Mouse (Mus musculus): ENCODE data around the gene Aunip.

Gene Aunip

DNA sequence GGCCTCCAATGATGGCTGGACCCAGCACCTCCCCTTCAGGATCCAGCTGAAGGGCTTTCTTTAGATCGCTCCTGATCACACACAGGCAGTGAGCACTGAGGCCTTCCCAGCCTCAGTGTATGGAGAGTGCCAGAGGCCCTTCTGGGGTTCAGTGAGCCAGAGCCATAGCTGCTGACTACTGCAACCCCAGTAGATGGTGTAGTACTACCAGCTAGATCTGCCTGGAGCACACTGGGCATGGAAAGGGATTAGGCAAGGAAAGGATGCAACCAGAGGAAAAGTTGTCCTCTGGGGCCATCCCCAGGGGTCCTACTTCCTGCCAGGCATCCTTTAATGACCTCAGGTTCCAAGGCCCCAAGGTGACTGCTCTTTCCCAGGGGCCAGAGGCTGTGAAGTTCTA is 42.8 kb downstream of the Aunip start:
- DNase-seq (ENCODE audit: low spot score), result no peak

DNA sequence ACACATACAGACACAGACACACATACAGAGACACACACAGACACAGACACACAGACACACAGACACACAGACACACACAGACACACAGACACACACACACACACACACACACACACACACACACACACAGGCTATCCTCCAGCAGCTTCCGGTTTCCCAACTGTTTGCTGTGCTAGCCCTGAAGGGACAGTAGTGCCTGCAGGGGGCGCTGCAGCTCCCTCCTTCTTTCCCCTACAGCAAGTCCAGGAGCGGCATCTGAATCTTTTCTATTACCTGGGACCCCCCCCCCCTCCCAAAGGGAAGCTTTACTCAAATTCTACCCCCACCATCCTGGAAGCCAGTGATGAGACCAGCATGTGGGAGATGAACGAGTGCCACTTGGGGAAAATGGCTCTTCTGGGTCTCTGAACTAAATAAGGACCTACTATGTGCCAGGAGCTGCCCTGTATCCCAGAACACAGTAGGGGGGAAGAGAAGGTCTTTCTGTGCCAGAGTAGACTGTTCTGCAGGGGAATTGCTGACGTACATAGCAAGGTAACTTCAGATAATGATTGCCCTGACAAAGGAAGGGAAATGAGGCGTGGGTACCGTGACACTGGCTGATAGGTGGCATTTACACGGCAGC is 45.3 kb downstream of the Aunip start:
- DNase-seq (ENCODE audit: low spot score), result no peak

DNA sequence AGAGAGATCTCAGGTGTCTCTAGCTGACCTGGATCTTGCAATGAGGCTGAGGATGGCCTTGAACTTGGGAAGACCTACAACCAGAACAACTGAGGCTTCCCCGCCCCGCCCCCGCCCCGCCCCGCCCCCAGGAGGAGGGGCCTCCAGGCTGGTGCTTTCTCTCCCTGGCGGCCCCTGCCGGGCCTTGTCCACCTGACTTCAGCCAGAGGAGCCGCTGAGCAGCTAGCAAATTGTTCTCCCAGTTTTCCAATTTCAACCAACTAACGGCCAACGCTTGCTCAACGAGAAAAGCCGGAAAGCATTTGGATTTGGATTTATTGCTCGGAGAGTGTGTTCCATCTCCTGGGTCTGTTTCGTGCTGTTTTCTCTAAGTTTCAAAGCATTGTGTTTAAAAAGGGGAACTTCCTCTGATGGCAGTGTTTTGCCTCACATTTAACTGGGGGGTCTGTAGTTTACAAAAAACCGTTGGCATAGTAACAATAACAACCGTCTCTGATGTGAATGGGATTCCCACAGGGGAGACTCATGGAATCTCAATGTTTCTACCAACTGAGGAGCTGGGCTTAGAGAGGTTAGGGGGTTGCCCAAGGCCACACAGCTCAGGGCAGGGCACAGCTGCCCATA is 46.9 kb downstream of the Aunip start:
- DNase-seq (ENCODE audit: low spot score), result no peak

DNA sequence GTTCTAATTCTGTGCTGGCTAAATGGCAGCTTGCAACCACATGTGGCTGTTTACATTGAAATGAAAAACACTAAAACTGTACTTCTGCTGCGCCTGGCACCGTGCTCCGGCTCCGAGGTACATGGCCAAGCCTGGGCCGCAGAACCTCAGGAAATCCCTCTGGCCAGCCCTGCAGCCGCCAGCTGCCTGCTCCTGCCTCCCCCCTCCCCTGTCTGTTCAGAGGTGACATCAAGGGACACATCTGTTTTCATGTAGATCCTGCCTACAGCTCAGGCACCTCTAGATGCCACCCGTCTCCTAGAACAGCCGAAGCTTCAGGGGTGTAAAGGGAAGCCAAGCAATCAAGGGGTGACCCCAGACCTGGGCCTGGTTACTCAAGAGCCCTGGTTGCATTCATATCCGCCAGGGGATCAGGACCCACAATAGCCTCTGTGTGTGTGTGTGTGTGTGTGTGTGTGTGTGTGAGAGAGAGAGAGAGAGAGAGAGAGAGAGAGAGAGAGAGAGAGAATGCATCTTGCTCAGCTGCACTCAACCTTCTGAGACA is 47.8 kb downstream of the Aunip start:
- no peak for DNase-seq (ENCODE audit: low spot score)

DNA sequence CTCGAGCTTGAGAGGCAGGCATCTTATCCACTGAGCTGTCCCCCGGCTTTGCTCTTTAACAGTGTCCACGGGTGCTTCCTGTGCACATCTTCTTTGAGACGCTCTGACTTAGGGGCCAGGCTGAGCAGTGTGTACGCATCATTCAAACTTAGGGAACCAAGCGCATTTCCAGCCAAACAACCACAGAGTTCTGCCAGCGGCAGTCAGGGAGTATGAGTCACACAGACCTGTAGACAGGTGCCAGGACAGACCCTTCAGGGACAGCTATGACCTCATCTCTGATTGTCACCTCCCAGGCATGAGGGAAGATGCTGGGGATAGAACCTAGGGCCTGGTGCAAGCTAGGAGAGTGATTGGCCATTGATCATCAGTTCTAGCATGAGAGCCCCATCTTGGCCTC is 48.4 kb downstream of the Aunip start:
- DNase-seq (ENCODE audit: low spot score), result no peak

DNA sequence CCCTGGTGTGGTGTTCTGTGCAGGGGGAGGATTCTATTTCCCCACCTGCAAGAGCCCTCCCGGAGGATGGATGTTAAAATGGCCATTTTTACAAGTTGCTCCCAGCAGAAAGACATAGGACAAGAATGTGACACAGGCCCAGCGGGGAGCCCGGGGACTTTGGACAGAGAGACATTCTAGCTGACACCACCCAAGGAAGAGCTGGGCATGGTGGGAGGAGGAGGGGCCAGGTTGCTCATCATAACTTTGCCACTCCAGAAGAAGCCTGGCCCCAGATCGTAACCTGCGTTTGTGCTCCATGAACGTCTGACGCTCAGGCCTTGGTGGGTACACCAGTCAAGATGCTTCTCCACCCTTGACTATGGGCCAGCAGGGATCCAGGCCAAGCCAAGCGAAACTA is 49.9 kb downstream of the Aunip start:
- no peak for DNase-seq (ENCODE audit: low spot score)

DNA sequence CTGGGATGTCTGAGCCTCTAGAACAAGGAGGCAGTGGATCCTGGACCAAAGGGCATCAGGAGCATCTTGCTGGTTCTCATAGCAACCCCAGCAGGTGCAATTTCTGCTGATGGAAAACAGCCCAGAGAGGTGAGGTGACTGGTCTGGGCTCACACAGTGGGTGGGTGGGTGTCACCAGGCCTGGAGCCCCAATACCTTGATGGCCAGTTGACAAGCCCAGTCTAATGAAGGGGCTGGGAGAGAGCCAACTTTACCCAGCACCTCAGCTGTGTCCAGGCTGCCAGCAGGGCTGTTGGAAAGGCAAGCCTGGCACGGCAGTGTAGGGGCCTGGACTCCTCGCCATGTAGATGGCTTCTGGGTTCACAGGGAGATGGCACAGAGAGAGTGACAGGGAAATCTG is 51.2 kb downstream of the Aunip start:
- DNase-seq (ENCODE audit: low spot score), result no peak

DNA sequence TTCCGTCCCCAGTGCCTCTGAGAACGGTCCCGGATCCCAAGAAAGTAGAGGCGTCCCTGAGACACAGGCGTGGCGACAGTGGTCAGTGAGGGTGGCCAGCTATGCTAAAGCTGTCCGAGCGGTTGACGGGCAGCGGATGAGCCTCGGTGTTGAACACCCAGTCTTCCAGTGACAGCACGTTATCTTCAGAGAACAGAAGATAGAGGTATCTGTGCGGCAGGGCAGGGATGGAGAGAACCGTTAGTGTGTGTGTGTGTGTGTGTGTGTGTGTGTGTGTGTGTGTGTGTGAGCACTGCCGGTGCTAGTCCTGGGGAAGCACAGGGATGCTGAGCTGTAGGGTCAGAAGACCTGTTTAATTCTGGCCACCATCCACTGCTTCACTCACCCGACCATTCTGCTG is 52.8 kb downstream of the Aunip start:
- no peak for DNase-seq (ENCODE audit: low spot score)

DNA sequence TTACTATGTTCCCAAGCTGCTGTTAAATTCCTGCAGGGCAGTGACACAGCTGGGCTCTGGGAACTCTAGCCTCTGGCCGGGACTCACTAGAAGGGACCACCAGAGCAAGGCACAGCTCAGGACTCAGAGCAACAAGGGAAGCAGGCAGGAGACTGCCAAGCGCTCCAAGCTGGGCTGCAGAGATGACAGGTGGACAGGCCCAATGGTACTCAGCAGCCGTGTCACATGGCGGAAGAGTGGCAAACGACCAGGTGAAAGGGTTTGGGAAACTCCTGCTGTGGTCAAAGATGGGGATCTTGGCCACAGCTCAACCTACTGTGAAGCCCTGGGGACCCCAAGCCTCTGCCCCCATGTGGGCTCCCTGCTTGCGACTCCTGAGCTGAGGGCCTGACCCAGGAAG is 53.3 kb downstream of the Aunip start:
- DNase-seq (ENCODE audit: low spot score), result no peak

DNA sequence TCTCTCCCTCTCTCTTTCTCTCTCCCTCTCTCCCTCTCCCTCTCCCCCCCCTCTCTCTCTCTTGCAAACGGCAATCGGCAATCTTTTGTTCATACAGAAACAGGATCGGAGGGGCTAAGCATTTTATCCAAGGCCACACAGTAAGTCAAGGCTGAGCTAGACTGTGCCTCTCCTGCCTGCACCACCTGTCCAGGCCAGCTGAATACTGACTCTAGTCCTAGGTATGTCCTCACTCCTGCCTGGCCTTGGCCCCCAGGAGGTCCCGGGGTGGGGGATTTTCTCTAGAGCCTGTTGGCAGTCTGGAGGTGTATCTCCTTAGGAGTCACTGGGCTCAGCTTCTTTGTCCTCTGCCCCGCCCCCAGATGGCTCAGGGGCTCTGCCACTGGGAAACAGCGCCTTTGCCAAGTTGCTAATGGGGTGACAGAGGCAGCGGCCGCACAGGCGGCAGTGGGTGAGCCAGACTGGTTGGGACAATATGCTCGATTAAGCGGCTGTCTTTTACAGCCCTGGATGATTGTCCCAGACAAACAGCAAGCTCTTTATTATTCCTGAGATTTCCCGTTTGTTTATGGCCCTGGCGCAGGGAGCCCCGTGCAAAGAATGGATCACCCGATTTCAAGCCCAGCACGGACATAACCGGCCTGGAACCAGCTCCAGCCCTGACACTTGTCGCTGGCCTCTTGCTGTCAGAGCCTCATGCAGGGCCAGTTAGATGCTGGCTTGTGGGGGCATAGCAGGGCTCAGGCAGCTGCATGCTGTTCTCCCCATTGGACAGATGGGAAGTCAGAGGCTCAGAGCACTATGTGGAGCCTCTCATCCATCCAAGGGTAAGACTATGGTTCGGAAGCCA is 56.8 kb downstream of the Aunip start:
- no peak for DNase-seq (ENCODE audit: low spot score)

DNA sequence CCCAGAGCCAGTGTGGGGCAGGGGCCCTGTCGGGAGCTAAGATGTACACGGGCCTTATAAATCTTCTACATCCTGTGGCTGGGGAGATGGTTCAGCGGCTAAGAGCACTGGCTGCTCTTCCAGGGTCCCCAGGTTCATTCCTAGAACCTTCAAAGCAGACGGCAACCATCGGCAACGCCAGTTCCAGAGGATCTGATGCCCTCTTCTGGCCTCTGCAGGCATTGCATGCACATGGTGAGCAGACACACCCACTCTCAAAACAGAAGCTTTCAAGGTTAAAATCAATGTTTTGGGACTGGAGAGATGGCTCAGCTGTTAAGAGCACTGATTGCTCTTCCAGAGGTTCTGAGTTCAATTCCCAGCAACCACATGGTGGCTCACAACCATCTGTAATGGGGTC is 58.4 kb downstream of the Aunip start:
- no peak for DNase-seq (ENCODE audit: low spot score)

DNA sequence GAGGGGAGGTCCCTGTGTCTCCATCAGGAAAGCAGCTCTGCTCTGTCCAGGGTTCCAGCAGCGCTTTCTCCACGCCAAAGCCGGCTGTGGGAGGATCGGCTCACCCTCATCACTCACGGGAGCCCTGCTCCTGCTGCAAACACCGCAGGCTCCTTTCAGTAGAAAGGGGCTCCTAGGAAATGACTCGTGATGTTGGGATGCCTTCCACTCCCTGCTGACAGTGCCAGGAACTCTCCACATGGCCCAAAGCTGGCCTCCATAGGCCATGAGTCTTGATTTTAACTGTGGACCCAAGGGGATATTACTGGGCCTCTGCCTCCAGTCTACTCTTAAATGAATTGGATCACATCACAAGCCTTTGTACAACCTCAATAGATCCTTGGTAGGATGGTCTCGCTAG is 59.0 kb downstream of the Aunip start:
- DNase-seq (ENCODE audit: low spot score), result no peak

DNA sequence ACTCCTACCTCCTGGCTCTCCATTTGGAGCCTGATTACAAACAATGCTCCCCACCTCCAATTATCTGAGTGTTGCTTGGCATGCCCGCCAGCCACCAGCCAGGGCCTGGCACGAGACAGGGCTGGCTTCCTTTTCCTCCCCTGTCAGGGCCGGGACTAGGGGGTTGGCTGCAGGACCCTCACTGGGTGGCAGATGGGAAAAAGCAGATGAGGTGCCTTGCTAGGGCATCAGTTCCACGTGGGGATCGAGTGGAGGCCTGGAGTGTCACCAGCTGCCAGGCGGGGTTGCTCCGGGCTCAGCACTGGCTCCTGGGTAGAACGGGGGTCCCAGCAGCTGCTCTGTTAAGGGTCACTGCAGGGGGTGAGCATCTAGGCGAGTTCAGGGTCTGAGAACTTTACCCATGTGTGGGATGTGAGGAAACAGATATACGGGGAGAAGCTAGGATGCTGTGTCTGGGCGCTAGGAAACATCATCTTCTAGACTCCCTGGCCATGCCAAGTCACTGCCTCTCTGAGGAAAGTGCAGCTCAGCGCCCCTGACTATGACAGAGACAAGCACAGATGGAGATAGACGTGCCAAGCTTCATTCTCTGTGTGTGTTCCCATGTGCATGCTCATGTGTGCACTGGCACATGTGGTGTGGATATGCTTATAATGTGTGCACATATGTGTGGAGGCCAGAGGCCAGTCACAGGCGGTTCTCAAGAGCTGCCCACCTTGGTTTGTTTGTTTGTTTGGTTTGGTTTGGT is 60.1 kb downstream of the Aunip start:
- DNase-seq (ENCODE audit: low spot score), result no peak

DNA sequence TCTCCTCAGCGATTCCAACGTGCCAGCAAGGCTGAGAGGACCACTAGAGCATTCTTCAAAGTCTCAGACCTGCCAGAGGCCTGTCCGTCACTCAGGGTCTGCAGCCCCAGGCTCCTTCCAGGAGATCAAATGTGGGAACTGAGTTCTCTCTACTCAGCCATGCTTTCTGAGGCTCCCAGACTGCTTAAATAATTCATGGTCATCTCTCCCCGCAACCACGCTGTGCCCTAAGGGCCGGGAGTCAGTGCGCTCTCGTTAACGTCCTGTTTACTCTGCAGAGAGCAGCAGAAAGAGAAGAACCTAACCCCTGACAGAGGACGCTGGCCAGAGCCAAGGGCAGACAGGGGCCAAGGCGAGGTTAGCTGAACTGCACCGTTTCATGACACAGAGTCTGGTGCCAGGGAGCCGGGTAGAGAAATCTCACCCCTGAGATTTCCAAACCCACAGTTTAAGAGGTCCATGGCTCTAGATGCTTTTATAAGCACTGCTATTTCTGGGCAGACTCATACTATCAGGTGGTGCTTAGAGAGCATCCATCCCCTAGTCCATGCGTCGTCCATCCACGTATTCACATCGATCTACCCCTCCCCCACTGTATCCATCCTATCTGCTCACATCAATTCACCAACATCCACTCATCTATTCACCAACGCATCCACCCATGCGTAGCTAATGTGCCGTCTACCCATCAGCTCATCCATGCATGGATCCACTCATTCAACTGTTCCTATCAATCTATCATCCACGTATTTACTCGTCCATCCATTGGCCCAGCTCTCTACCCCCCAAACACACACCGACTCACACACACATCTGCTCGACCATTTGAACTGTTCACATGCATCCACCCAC is 61.9 kb downstream of the Aunip start:
- DNase-seq (ENCODE audit: low spot score), result no peak
